Mouse (Mus musculus): ENCODE data around the gene Gm11361.
A peak's percentile ranks its signal among the peaks of the same experiment; 100 is the strongest.

Gm11361 gene

DNA sequence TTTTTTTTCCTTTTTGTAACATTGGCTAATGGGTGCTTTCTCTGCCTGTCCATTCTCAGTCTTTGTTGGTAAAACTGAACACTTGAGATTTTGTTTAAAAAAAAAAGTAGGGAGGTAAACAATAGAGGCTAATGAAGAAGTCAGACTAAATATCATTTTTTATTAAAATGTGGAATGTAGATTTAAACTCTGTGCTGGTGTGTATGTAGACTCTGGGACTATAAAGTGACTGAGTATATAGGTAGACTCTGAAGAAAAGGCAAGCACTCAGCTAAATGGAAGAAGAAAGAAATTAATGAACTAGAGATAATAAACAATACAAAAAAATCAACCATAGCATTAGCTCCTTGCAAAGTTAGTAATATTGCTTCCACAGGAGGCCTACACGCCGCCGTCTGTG is at the start of gene Gm11361:
Gene Gm11361, plus strand, starts transcription at position 301 of the 400 bp plus-strand sequence.
- no peak for DNase-seq (ENCODE audit: low read depth, low spot score)

DNA sequence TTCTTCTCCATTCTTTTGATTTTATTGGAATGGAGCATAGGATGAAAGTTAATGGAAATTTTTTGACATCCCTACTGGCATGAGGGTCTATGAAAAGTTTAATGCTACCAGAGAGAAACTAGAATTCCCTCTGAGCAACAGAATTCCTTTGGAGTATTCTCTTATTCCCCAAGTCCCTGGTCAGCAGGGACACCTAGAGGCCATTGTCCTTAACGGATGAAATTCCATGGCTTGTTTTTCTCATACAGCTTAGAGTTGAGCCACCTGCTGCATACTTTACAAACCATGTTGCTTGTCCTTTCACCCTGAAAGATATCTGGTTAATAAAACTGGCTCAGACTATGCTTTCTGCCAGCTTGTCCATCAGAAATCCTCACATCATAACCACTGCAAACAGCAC is 7.1 kb downstream of the Gm11361 start:
- DNase-seq (ENCODE audit: low read depth, low spot score) = peak; percentile 38

DNA sequence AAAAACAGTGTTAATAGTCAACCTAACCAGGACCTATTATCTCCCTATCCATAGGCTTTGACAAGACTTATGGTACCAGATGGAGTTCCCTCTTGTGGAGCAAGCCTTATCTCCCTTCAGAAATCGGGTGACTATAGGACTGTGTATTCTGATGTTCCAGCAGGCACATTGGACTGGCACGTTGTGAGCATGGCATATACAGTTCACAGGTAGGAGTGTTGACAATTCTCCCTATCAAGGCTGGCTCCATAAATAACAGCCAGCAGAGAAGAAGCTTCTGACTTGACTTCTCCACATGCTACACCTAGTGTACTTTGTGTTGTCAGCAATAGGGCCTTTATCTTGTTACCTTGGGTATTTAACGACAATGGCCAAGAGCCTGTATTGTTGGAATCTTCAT is 30.0 kb downstream of the Gm11361 start:
- DNase-seq (ENCODE audit: low read depth, low spot score) = no peak

DNA sequence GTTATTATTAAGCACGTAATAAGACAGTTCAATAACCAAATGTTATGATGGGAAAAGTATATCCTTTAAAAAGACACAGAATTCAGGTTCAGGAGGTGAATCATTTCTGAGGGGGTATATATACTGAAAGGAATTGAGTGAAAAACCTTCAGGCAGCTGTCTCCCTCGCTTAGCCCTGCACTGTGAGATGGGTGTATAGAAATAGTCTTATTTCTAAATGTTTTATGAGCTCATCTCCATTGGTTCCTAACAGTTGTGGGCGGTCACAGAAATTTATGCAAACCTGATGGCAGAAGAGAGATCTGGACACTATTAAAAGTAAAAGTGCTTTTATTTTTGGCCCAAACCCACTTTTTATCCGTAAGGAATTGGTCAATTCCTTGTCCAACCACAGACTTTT is 36.9 kb downstream of the Gm11361 start:
- DNase-seq (ENCODE audit: low read depth, low spot score) = no peak

DNA sequence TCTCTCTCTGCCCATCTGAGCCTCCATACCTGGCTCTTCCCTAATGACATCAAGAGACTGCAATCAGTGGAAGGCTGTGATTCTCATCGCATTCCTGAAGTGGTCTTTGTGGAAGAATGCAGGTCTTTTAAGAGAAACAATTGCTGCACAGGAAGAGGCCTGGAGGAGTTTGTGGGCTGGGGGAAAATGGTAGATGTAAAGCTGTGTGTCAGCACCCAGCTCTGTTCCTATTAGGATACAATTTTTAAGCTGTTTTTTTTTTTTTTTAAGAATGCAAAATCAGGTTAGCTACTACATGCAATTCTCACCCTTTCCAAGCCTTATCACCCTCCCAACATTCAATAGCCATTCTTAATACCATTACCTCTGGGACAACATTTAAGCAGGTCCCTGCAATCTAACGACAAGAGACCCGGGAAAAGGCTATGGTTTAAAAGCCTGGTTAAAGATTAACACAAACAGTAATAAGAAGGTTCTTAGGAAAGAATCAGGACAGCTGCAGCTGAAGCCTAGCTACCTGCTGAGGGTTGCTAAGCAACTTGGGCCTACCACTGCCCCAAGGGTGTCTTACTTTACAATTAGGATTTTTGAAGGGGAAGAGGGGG is 37.5 kb downstream of the Gm11361 start:
- no peak for DNase-seq (ENCODE audit: low read depth, low spot score)

DNA sequence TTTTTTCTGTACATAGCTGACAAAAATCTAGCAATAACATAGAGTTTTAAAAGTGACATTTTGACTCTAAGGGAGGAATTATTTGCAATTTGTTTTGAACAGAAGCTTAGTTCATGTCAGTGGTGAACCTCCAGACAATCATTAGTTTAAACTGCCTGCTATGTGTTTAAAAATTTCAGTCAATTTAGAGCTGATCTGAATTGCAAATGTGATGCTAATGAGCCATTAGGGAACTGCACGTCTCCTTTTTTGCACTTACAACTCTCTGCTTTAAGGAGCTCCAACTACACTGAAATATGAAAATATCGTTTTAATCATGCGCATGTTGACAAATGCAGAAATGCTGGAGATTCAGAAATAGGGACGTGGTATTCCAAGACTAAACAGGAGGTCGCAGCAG is 38.2 kb downstream of the Gm11361 start:
- DNase-seq (ENCODE audit: low read depth, low spot score) = no peak

DNA sequence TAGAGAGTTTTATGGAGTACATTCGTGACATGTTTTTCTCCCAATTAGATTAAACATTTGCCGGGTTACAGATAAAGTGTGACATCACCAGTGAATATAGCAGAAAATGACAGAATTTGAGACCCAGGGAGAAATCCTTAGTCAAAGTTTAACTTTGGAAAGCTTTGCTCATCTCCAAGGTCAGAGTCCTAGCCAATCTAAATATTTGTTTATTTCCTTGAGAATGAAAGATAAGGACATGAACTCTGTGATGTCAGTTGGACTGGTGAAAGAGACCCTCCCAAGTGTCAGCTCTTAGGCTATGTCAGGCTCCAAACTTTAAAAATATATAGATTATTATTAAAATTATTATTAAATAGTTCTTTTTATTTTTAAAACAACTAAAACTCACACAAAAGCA is 39.8 kb downstream of the Gm11361 start:
- DNase-seq (ENCODE audit: low read depth, low spot score) = no peak

DNA sequence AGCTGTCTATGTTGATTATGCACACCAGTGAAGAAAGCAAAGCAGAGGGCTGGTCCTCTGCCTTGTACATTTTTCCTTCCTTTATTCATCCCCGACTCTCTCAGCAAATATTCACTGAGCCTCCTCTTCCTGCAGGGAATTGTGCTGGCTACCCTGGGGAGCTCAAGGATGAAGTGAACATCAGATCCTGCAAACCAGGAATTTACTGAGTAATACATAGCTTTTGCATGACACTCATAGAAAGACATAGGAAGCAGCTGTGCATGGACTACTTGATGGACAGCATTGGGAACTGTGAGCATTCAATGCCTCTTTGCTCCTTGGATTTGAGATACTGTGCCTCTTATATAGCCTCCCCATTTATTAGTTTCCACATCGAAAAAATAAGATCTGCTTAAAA is 40.2 kb downstream of the Gm11361 start:
- DNase-seq (ENCODE audit: low read depth, low spot score) = peak; percentile 77
